Mouse (Mus musculus) heart, postnatal 36 days (tissue): Measurements from ENCODE around the gene Sema3e. TPM values are rescaled to one million over a fixed set of nuclear protein-coding genes. Genes with fewer than 3 reads are reported as not detected.
A peak's percentile ranks its signal among the peaks of the same experiment; 100 is the strongest.

ENCODE experiments used
- DNase-seq, 2 experiments: peaks; one replicate each; pipeline ENCODE4 v3.0.0; 2021 to 2022
- intact Hi-C: fragments of 180-260 bp; cut with DNase I; formaldehyde crosslinking; loops from one replicate; pipeline ENCODE4 v1.15.1; 2025
- total RNA-seq, 2 experiments: library from RNA; stranded (reverse); gene quantifications; 2 replicates each; pipeline ENCODE4 v1.2.3; 2021

Sema3e gene
- total RNA-seq, 2 experiments from 2014 or later = 0.19 to 0.36 TPM

DNA sequence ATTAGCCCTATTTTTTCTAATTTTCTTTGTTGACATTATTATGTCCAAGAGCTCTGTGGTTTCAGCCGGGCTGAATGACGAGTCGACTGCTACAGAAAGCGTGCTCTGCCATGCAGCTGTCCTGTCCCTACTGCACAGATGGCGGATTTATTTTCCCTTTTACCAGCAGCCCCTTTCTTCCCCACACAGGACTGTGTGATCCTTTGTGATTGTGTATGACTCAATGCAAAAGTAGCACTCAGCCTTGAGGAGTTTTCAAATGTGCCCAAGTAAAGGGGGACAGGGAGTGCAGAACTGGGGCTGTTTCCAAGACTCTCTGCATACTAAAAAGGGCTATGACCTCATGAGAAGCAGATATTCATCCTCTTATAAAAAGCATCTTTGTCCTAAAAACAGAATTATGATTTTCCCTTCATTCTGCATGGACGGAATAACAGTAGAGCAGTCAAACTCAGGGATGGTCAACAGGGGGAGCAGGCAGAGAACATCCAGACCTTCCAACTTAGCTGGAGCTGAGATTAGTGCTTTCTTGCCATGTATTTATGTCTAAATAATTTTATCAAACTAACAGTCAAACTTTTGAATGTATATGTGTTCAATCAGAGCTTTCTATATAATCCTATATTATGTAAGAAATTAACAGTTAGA, 170.2 kb downstream of the Sema3e start:
- no peak for DNase-seq
- intact Hi-C loops = no loop called here

DNA sequence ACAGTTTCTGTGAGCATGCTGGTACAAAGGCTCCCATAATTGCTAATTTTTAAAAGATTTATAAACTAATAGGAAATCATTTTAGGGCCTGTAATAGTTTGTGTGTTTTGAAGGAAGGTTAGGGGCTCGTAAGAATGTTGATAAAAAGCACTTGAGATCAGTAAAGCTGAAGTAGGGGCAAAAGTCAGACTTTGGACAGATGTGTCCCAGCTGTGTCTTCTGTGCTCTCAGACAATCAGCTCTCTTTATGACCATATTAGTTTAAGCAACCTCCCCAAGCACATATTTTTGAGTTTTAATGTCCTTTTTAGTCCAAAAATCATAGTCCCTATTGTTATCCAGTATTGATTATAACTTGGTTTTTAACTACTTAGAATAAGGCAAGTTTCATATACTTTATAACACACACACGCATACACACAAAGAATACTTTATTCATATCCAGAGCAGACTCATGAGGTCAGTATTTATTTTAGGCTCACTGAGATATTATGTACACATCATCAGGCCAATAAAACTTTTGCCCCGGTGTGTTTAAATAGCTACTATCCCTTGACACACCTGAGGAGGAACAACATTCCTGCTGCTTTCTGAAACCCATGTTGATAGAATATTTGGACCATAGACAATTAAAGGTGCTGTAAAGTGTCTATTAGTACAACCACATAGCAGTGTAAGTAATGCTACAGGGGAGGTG, 173.4 kb downstream of the Sema3e start:
- intact Hi-C loops = no loop called here
- DNase-seq = no peak

DNA sequence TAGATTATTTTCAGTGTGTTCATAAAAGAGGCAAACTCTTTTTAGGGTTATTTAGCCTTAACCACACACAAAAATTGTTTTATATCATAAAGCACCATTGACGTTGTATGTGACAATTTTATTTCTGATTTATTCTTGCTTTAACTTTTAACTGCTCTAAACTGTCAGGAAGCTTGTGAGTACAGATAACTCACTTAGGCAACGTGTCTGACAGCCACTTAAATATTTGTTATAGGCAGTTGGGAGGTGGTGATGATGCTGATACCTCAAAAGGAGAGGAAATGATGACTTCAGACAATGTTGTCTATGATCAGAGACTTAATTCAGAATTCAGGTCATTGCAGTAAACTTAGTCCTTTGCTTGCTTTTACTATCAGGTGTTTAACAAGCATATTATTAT, 181.7 kb downstream of the Sema3e start:
- intact Hi-C loops = no loop called here
- DNase-seq = no peak

DNA sequence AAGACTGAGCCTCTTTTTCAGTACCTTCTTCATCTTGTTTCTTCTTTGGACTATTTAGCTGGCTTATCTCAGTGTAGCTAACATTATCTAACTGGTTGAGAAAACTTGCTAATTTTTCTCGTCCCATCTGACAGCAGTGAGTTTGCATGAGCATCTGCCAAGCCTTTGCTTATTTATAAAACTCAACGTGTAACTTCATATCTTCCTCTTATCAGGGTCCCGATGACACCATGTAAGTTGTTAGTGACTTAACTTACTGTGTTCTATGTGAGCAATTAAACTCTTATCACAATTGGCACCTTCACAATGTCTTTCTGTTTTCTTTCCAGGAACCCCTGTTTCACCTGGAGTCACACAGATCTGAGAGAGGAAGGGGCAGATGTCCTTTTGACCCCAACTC, 184.9 kb downstream of the Sema3e start:
- DNase-seq = no peak
- intact Hi-C loops = no loop called here

DNA sequence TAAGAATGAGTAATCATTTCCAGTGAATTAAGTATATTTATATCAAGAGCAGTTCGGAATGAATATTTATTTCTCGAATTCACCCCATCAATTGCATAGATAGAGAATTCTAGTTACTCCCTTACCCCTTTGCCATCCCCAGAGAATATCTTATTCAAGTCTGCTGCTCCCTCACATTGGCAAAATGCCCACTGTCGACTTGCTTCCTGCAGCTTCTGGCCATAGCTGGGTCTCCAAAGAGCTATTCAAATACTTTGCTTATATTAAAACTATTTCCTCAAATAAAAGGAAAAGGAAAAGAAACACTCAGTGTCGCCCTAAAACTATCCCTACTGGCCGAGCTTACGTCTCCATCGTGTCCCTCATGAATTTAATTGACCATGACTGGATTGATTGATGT, 191.1 kb downstream of the Sema3e start:
- intact Hi-C loops = no loop called here
- no peak for DNase-seq

DNA sequence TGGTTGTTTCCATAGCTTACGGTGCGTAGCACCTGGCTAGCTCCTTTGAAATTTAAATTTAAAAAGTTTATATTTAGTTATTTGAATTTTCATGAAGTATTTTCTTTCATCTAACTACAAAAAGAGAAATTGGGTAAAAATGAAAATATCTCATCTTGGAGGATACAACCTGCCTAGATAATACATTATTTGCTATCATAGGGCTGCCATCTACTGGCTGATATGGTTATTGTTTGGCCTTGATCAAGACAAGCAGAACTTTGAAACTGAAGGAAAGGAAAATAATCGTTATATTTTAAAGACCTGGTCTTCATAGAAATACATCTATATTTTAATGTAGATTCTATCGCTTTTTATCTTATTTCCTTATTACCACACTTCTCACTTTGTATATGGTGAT, 193.6 kb downstream of the Sema3e start:
- no peak for DNase-seq
- intact Hi-C loops = no loop called here

DNA sequence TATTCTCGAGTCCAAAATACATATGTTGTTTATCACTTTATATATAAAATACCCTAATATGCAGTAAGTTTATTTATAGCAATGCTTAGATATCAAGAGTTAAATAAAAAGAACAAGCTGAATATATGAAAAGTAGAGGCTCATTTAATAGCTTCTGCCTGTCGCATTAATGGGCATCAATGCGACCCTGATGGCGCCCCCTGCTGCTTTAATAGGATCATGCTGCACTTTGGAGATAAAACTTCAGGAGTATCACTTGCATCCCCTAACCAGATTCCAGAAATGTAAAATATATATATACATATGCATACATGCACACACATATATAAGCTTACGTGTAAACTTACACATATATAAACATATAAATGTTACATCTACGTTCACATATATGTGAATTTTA, 199.4 kb downstream of the Sema3e start:
- DNase-seq = no peak
- intact Hi-C loops = no loop called here

DNA sequence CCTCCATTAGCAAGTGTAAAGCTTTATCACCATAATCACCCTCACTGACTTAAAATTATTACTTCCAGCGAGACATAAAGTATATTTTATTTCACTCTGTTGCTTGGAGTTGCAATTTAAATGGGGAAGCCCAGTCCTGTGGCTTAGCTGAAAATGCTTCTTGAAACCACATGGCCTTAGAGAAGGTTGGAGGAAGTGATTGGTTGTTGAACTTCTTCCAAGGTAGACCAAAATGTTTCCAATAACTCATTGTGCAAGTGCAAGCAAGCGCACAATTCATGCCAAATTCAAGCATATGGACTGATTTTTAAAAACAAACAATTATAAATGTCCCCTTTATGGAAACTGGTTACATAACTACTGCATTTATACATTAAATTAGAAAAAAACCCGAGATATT, 206.0 kb downstream of the Sema3e start:
- intact Hi-C loops = no loop called here

DNA sequence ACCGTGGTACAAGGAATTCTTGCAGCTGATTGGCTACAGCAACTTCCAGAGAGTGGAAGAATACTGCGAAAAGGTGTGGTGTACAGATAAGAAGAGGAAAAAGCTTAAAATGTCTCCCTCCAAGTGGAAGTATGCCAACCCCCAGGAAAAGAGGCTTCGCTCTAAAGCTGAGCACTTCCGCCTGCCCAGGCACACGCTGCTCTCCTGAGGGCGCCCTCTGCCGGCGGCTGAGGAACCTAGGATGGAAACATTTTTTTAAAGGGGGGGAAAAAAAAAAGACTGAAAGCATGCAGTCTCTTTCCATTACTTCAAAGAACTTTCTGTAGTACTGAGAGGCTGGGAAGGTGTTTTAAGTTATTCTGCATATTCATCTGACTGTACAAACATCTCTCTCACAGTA, 227.5 kb downstream of the Sema3e start:
- peak; percentile 5 to 7 for DNase-seq
- intact Hi-C loops = no loop called here

More for the DNA sequence above, 206.0 kb downstream of the Sema3e start:
- DNase-seq = no peak

DNA sequence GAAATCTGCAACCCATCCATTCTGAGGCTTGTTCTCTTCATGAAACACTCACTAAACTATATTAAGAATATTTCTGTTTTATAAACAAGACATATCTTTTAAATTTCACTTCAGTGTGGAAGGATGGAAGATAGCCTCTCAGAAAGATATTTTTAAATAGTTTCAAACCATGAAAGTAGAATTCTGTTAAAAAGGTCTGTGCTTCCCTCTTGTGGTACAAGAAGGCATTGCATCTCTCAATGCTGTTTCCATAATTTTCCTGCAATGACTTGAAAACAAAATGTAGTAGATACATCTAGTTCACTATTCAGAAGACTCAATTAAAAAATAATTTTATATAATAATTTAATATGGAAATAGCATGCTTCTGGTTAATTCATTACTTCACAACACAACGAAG, 228.3 kb downstream of the Sema3e start:
- DNase-seq = no peak
- intact Hi-C loops = no loop called here

DNA sequence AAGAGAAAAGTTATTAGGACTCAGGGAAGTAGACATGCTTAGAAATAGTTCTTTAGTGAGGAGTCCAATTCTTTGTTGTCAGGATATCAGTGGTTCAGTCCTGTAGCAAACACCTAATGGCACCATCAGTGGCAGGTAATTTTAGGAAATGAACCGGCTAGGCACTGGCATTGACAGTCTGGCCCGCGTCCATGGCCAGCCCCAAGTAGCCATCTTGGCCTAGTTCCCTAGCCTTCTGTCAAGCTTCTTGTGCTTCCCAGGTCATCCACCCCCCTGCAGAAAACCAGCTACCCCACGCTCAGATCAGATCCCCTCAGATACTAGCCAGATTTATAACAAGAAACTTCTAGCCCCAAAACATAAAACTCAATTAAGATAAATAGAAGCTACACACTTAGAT, 235.1 kb downstream of the Sema3e start:
- intact Hi-C loops = no loop called here
- DNase-seq = no peak

DNA sequence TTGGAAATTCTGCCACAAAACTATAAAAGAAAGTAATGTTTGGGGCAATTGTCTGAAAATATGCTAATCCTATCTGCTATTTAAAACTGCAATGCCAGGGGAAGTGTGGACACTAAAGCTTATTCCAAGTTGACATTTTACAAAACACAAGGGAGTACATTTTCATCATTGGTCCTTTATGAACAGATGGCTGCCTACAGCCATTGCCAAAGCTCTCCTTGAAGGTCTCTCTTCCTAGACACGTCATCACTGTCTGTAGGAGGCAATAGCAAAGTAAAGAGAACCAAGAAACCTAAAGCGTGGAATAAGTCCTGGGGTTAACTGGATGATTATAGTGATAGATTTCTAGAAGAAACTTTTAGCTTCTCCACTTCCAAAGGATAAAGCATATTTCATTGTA, 242.3 kb downstream of the Sema3e start:
- intact Hi-C loops = no loop called here

More for the DNA sequence above, 242.3 kb downstream of the Sema3e start:
- no peak for DNase-seq

Other genes with a start within 250 kb of the Sema3e start
- not detected for gene Speer3, start 233.7 kb upstream of the Sema3e start, total RNA-seq